Mouse (Mus musculus) A20 (cell line): ENCODE measurements around the gene Gm21083.
"Not testable (repeated sequence)": the region's sequence is repeated elsewhere in the genome, so short reads cannot be mapped to it uniquely, and the experiment has no call there.

Experiments
- DNase-seq: peaks from one replicate; pipeline ENCODE4 v3.0.0-alpha.2; 2011; ENCODE audit warnings: low read depth, low spot score

Gene Gm21083

DNA sequence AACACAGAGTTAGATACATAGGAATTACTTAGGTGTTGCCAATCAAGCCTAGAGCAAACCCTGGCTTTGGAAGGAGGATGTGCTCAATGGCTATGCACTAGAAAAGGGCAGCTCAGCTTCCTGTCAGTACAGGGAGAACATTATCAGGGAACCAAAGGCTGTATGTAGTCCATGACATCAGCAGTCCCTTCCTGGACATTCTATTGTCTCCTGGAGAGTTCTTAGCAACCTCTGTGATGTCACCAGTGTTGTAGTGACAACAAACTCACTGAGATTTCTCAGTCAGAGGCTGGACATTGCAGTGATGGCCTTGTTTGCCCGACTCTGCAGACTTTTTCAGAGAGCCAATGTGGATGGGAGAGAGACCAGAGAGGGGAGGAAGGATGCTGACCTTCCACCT lies at the start of gene Gm21083:
Gene Gm21083, plus strand, starts transcription at position 301 of the 400 bp plus-strand sequence.
- DNase-seq = not testable (repeated sequence)

DNA sequence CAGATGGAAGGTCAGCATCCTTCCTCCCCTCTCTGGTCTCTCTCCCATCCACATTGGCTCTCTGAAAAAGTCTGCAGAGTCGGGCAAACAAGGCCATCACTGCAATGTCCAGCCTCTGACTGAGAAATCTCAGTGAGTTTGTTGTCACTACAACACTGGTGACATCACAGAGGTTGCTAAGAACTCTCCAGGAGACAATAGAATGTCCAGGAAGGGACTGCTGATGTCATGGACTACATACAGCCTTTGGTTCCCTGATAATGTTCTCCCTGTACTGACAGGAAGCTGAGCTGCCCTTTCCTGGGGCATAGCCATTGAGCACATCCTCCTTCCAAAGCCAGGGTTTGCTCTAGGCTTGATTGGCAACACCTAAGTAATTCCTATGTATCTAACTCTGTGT lies 48.0 kb upstream of the Gm21083 start, which contains the start of gene Gm21190:
Gene Gm21190, minus strand, starts transcription at position 101 of the 400 bp plus-strand sequence.
- DNase-seq = not testable (repeated sequence)

DNA sequence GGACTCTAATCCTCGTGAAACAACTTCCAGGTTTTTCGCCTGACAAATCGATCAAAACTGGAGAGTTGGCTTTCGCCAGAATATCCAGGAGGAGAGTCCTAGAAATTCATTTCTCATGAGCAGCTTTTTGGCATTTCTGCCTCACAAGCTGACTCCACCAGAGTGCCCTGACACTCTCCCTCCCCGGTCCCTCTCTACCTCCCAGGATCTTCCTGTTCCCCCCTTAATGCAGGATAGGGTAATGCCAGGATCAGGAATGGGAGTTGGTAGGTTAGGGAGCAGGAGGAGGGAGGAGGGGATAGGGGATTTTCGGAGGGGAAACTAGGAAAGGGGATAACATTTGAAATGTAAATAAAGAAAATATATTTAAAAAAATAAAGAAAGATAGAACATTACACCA lies 28.5 kb upstream of the Gm21083 start:
- not testable (repeated sequence) for DNase-seq

DNA sequence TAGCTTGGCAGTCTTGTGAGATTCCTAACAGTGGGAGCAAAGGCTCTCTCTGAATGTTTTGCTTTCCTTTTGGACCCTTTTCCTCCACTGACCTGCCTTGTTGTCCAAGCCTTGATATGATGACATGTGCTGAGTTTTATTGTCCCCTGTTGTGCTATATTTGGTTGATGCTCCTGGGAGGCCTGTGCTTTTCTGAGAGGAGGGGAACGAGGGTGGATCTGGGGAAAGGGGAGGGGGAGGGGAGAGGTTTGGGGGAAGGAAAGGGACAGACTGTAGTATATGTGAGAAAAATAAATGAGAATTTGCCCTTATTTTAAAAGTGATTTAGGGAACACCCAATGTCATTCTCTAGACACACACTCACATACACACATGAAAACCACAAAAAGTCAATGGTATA lies 28.0 kb upstream of the Gm21083 start:
- DNase-seq = not testable (repeated sequence)

DNA sequence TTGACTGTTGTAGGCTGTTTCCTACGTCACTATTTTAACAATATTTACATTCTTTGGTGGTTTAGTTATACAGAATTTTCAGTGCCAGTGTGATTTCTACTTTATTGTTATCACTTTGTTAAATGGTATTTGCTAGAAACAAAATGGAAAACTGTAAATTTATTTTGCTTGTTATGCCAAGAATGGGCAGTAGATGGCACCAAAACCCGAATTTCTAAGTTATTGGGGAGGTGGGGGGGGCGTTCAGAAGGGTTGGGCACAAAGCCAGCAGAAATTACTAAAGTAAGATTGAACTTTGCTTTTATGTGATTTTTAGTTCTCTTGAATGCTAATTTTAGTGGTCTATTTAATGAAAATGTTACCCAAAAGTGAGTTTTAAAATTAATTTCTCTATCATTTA lies 27.5 kb upstream of the Gm21083 start:
- peak; percentile 5 for DNase-seq

DNA sequence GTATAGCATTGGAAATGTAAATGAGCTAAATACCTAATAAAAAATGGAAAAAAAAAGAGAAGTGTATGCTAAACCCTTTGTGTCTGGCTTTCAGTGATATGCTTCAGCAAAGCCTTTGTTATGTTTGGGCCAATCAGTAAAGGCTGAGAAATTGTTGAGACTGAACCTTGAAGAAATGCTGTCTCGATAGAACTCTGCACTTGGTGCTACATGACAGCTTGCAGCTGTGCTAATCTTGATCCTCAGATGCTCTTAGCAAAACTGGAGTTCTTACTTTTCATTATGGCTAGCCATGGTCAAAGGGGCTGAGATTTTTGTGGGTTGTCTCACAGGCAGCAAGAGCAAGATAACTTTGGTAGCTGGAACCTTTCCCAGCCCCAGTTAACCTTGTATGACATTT lies 18.5 kb upstream of the Gm21083 start:
- DNase-seq = not testable (repeated sequence)

DNA sequence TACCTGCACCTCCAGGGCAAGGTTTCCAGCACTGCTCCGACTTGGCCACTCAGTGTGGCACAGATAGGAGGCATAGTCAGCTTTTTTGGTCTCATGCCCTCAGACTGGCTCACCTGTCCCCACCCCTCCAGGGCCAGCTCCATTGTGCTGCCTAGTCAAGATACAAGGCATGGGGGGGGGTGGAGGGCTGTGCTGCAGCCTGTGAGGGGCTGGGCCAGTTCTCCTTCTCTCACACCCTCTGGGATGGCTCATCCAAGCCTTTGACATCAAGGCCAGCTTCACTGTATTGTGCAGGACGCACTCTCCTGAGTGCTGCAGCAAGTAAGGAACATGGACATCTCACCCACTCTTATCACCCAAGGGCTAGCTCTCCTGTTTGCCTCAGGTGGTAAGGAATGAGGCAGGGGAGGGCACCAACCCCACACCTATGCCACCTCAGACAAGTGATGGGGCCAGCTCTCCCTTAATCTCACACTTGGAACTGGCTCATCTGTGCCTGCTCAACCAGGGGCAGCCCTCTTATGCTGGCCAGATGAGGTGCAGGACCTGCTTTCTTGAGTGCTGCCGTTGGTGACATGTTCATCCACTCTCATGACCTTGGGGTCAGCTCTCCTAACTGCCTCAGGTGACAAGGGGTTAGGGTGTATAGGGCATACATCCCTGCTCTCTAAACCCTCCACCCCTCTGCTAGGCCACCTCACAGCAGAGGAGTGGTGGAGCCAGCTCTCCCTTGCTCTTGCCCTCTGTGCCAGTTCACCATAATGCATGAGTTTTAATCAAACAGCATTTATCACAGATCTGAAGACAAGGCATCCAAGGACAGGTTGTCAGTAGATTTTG lies 15.5 kb upstream of the Gm21083 start:
- DNase-seq = not testable (repeated sequence)

DNA sequence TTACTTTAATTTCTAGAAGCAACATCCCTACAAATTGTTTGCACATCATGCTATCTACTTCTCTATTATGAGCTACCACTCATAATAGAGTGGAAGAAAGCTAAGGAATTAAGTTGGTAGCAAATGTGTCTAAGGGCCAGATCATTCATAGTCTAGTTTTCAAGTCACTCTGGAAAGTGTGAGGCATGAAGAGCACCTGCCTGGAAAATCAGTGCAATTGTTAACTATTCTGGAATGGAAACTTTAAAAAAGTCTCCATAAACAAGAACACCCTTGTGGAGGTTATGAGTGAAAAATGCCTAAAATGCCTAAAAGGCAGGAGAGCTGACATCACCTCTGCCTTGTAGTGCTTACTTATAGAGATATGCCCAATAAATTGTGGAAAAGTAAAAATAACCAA lies 3.4 kb upstream of the Gm21083 start:
- not testable (repeated sequence) for DNase-seq

DNA sequence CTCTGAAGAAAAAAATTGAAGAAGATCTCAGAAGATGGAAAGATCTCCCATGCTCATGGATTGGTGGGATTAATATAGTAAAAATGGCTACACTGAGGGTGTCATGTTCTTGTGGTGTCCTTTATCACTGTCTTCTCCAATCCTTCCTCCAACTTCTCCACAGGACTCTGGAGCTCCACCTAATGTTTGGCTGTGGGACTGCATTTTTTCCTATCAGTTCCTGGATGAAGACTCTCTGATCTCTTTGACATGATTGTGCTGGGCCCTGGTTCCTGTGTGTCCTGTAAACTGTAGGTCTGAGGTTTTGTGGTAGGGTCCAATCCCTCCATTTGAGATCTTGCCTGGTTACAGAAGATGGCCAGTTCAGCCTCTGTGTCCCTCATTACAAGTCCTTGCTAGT lies 9.2 kb downstream of the Gm21083 start:
- not testable (repeated sequence) for DNase-seq

DNA sequence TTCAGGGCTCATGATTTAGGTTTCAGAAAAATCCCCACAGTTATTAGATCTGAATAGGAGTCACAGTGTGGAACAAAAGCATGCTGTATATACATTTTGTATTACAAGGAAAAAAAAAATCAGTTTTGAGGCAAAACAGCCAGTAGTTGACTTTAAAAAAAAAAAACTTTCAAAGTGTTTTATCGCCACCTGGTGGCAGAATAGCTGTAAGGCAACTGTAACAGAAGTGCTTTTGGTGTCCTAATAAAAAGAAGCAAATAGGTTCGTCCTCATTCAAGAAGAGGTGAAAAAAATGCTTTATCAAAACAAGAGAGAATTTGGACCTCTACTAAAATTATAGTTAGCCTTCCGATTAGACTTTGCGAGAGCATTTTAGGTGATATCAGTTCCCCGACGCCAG lies 11.2 kb downstream of the Gm21083 start:
- DNase-seq = peak; percentile 22

DNA sequence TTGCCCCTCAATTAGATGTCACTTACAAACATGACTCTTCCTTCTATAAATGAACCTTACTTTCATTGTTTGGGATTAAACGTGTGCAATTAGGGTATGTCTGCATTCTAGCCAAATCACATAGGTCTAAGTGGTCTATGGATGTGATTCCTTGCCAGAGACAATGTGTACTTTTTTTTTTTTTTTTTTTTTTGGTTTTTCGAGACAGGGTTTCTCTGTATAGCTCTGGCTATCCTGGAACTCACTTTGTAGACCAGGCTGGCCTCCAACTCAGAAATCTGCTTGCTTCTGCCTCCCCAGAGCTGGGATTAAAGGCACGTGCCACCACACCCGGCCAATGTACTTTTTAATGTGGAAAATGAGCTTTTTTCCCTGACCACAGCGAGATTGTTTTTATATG lies 13.5 kb downstream of the Gm21083 start:
- DNase-seq = not testable (repeated sequence)

DNA sequence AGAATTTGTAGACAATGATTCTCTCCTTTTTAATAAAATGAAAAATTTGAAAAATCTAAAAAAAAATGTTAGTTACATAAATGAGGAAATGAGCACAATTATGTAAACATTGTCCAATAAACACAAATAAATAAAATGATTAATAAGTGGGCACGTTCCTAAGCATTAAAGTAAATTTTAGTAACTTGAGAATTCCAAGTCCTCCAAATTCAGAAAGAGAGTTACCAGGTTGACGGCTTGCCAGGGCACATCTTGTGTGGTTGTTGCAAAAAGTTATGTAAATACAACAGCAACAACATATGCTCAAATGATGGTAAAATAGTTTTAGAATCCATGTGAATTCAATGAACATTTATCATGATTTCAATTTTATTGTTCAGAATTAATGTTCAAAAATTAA lies 14.4 kb downstream of the Gm21083 start:
- not testable (repeated sequence) for DNase-seq

DNA sequence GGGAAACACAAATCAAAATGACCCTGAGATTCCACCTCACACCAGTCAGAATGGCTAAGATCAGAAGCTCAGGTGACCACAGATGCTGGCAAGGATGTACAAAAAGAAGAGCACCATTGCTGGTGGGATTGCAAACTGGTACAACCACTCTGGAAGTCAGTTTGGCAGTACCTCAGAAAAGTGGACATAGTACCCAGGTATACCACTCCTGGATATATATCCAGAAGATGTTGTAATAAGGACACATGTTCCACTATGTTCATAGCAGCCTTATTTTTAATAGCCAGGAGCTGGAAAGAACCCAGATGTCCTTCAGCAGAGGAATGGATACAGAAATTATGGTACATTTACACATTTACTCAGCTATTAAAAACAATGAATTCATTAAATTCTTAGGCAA lies 21.7 kb downstream of the Gm21083 start:
- not testable (repeated sequence) for DNase-seq

DNA sequence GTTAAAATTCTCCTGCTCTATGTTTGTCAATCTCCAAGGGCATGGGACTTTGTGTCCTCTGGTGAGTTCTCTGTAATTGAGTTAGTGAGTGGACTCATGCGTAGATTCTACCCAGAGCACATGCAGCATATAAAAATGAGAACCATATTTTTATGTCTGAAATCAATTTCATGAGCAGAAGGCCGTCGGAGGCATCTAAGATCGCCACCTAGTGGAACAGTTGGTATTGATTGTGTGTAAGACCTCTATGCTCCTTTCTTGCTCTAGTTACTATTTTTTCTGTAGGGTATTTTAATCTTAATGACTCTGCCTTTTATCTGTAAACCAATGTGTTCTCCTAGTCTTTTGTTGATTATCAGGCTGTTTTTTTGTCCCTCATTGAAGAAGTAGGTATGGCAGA lies 23.2 kb downstream of the Gm21083 start:
- DNase-seq = peak; percentile 26

DNA sequence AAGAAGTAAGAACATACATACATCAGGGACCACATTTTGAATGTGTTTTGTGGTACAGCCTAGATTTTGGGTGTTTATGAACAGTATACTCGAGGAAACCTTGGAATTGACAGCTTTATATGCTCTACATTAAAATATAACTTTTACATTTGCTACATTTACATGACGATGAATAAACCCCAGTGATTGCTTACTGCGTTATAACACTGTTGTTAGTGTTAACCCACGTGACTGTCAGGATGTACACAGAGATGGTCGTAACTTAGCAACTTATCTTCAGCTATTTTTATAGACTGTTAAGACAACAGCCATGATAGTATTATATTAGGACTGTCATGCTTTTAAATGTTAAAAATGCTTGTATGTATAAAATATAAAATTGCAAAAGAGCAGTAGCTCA lies 24.3 kb downstream of the Gm21083 start:
- not testable (repeated sequence) for DNase-seq

DNA sequence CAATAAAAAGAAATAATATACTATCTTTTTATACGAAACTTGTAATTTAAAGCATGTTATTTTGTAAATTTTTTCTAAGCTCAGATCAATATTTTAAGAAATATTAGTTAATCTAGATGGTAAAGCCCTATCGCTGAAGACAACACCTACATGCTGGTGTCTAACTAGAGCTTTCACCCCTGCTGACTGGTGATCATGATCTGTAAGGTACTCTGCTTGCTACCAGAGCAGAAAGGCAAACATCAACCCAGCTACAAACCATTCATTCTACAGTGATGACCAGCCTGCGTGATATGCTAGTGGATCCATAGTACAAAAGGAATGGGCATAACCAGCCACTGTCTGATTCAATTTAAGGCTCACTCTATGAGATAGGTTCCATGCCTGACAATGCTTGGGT lies 24.8 kb downstream of the Gm21083 start:
- DNase-seq = not testable (repeated sequence)

DNA sequence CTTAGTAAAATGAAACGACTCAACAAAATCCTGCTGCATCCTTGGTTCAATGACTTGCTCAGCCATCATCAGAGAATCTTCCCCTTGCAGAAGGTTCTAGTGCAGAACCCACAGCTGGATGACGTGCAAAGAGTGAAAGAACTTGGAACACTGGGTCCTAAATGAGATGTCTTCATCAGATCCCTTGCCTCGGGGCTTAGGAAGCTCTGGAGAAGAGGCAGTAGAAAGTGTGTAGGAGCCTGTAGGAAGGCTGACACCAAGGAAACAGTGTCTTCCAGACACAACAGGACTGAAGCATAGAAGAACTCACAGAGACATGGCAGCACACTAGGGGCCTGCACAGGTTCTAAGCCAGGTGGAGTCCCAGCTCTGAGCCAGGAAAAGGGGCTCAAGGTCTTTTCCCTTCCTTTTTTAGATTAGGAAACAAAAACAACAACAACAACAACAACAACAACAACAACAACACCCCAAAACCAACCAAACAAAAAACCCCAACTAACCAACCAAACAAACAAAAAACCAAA lies 25.4 kb downstream of the Gm21083 start:
- DNase-seq = not testable (repeated sequence)

DNA sequence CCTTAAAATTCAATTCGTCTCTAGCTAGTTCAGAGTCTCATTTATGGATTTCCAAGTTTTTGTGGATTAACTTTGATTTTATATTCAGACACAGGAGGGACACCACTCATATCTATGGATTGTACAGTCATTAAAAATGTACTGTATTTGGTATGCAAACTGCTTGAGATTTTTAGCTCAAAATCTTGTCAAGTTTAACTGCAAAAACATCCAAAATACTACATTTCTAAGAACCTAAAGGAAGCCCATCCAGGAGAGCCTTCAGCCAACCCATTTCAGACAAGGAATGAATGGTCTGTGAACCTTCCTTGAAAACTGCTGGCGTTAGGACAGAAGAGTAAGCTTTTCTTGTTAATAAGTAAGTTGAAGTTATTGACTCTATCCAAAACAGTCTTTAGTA lies 25.9 kb downstream of the Gm21083 start:
- DNase-seq = not testable (repeated sequence)

DNA sequence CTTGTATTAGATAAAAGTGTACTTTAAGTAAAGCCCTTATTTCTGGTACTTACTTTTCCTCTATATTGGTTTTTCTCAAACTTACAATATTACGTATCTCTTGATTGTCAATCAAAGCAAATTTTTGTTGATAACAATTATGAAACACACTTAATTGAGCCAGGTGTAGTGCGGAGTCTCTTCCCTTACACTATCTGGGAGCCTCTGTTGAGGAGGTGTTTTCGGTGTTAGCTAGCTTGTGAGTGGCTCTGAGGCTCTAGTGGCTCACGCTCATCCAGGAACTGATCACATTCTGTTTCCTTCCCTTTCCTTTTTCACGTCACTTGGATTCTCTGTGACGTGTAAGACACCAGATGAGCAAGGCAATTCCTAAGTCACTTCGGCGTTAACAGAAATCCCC lies 26.5 kb downstream of the Gm21083 start:
- DNase-seq = not testable (repeated sequence)

DNA sequence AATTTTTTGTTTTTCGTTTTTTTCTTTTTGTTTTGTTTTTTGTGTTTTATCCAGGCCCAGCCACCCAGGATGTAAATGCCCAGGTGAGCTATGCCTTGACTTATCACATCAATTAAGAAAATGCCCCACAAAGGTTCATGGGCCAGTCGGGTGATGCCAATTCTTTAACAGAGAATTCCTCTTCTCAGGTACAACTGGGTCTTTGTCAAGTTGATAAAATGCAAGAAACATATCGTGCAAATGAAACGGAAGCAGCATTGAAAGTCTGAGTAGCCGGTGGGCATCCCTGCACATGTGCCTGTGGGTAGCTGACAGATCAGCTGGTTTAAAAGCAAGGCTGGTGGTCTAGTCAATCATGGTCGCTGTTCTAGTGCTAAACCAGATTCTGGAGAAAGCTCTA lies 29.5 kb downstream of the Gm21083 start:
- not testable (repeated sequence) for DNase-seq

DNA sequence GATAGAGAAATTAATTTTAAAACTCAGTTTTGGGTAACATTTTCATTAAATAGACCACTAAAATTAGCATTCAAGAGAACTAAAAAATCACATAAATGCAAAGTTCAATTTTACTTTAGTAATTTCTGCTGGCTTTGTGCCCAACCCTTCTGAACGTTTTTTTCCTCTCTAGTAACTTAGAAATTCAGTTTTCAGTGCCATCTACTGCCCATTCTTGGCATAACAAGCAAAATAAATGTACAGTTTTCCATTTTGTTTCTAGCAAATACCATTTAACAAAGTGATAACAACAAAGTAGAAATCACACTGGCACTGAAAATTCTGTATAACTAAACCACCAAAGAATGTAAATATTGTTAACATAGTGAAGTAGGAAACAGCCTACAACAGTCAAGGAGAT lies 33.6 kb downstream of the Gm21083 start:
- not testable (repeated sequence) for DNase-seq

DNA sequence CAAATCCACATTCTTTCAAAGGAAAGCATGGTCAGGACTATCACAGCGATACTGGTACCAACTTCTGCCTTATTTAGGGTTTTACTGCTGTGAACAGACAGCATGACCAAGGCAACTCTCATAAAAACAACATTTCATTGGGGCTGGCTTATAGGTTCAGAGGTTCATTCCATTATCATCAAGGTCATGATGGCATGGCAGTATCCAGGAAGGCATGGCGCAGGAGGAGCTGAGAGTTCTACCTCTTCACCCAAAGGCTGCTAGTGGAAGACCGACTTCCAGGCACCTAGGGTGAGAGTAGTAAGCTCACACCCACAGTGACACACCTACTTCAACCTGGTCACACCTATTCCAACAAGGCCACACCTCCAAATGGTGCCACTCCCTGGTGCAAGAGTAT lies 39.1 kb downstream of the Gm21083 start:
- DNase-seq = not testable (repeated sequence)

DNA sequence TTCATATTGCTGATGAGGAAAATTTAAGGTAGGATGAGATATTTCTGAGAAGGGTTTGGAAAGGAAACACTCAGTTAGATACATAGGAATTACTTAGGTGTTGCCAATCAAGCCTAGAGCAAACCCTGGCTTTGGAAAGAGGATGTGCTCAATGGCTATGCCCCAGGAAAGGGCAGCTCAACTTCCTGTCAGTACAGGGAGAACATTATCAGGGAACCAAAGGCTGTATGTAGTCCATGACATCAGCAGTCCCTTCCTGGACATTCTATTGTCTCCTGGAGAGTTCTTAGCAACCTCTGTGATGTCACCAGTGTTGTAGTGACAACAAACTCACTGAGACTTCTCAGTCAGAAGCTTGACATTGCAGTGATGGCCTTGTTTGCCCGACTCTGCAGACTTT lies 41.6 kb downstream of the Gm21083 start, which contains the start of gene Speer4d:
Gene Speer4d, plus strand, starts transcription at position 301 of the 400 bp plus-strand sequence.
- DNase-seq = not testable (repeated sequence)
